Mouse (Mus musculus) gastrocnemius, adult 8-10 months (tissue): ENCODE measurements around the gene Gm49358. TPM values are rescaled to one million over a fixed set of nuclear protein-coding genes. Genes with fewer than 3 reads are reported as not detected.
A peak's percentile ranks its signal among the peaks of the same experiment; 100 is the strongest.

Experiments used
- DNase-seq, 2 experiments: peaks; one replicate each; pipeline ENCODE4 v3.0.0; 2022; ENCODE audit warnings: low spot score in 2 of 2
- total RNA-seq, 4 experiments: library from RNA; stranded (reverse); gene quantifications; 2 replicates each; pipeline ENCODE4 v1.2.4; 2022

The Gm49358 gene
- total RNA-seq, 4 experiments from 2014 or later, result 20.1 to 25.2 (median 21.3) TPM

GRCm38 (mm10) chr10:86872121-86872520 lies 108.3 kb downstream of the Gm49358 start:
- DNase-seq, result no peak

- peak; percentile 6 to 19 for DNase-seq
Observed at GRCm38 (mm10) chr10:86872591-86872990, 108.8 kb downstream of the Gm49358 start.

DNA sequence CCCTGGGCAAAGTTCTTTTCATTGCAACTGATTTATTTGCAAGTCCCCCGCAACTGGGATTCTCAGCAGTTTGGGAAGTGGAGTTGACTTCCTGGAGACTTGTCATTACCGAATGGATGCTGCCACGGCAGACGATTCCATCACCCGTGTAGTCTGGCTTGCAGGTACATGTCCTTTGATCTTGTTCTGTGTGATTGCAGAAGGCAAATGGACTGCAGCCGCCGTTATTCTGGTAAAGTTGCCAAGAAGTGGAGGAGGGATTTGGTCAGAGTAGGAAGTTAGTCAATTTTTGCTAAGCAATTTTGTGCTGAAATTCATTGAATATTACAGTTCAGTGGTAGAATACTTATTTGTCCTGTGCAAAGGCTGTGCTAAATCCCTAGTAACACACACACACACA lies 114.9 kb downstream of the Gm49358 start:
- DNase-seq, result no peak

- DNase-seq, result peak; percentile 38 to 46
Observed at GRCm38 (mm10) chr10:86880071-86880806, 116.5 kb downstream of the Gm49358 start.

DNA sequence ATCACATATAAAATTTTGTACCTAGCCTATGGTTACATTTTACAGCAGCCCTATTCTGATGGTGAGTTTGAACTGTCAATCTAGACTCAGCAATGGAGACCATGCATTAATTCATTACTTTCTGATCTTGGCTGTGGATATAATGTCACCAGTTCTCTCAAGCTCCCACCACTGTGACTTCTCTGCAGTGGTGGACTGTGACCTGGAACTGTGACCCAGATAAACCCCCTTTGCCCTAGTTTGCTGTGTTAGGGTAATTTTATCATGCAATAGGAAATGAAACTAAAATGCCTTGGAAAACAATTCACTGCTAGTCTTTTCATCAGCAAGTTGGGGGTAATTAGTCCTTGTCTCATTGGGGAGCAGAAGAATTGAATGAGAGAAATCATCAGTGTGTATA lies 117.7 kb downstream of the Gm49358 start:
- no peak for DNase-seq

Other genes starting within 250 kb of the Gm49358 start
- 100 to 1,000 TPM in 3 of 4 experiments, 10 to 100 TPM in 1; 97.1 to 109 (median 103) TPM for gene Hsp90b1, start 58.5 kb upstream of the Gm49358 start, total RNA-seq
- gene Ttc41, start 58.2 kb upstream of the Gm49358 start, total RNA-seq, result 1 to 10 TPM; 2.2 to 2.6 (median 2.3) TPM
- 10 to 100 TPM; 57.7 to 72.7 (median 64.9) TPM for gene Nt5dc3, start 15.0 kb downstream of the Gm49358 start, total RNA-seq
- 1 to 10 TPM; 3.9 to 8.1 (median 6.1) TPM for gene Stab2, start 244.1 kb downstream of the Gm49358 start, total RNA-seq